Mouse (Mus musculus) megakaryocyte, embryonic 14.5 days (primary cell): ENCODE data around the gene Dnajb8. TPM values are rescaled to one million over a fixed set of nuclear protein-coding genes. Genes with fewer than 3 reads are reported as not detected.

ENCODE experiments used
- H3K27me3 ChIP-seq: replicated peaks from 2 replicates; pipeline ENCODE3; 2012; ENCODE audit warnings: inconsistent platforms
- H3K36me3 ChIP-seq: replicated peaks from 2 replicates; pipeline ENCODE3; 2012; ENCODE audit warnings: low read length, inconsistent platforms, mixed read lengths
- H3K4me1 ChIP-seq: 2 replicates; pipeline ENCODE4 v1.6.1; 2012; ENCODE audit warnings: inconsistent platforms
- H3K4me3 ChIP-seq: replicated peaks from 2 replicates; pipeline ENCODE3; 2012; ENCODE audit warnings: moderate library complexity, mild to moderate bottlenecking, inconsistent platforms
- H3K9me3 ChIP-seq: 2 replicates; pipeline ENCODE4 v1.6.1; 2012; ENCODE audit warnings: inconsistent platforms
- FLI1 ChIP-seq: IDR thresholded peaks from 2 replicates; pipeline ENCODE4 v1.6.1; 2012; ENCODE audit warnings: low read length, inconsistent platforms, mixed read lengths
- GATA1 ChIP-seq: IDR thresholded peaks from 3 replicates; pipeline ENCODE4 v1.6.1; 2012; ENCODE audit warnings: mixed read lengths, low read length, inconsistent platforms, borderline replicate concordance
- polyA plus RNA-seq: library from polyadenylated mRNA; stranded (reverse); fragments of >175 nt; gene quantifications from 2 replicates; pipeline ENCODE4 v1.2.3, GENCODE M21; 2012; ENCODE audit warnings: low replicate concordance; ENCODE audit not compliant: insufficient read depth

The Dnajb8 gene
- polyA plus RNA-seq, 1 experiment: not detected

GRCm38 (mm10) chr6:88192756-88193155 lies 29.3 kb upstream of the Dnajb8 start:
- H3K4me1 ChIP-seq: peaks cover 71% of the 10 kb centered on the region
- no peak for TF ChIP-seq FLI1
- TF ChIP-seq GATA1: no peak
- H3K9me3 ChIP-seq: no peaks in the 10 kb centered on the region
- H3K4me3 ChIP-seq: no peak overlapping the region
- H3K36me3 ChIP-seq: peaks cover 27% of the 10 kb centered on the region
- H3K27me3 ChIP-seq: peaks cover 89% of the 10 kb centered on the region

DNA sequence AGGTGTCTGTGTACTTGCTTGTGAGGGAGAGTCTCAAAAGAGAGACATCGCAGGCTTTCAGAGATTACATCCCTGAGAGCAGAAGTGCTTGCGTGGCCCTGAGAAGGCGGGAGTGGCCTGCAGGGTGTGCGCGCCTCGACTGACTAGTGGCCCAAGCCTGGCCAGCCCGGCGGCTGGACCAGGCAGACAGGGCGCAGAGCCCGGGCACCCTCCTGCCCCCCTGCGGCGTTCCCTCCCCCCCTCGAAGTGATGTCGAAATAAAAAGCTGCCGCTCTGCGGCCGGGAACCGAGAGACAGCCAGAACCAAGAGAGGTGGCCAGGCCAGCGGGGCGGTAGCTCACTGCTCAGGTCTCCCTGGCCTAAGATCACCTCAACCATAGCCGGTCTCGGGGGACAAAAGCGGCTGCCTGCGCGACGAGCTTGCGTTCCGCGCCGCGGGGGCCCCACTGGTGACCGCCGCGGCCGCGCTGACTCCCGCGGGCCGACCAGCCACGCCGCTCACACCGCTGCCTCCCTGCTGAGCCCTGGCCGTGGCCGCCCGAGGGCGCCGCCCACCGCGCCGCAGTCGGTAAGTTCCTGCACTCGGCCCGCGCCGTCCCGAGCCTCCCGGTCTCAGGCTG lies 28.5 kb upstream of the Dnajb8 start, which contains the start of gene Gata2:
Gene Gata2, plus strand, starts transcription at position 459 of the 620 bp plus-strand sequence.
- Histone ChIP-seq H3K4me3 (peak within 1 kb of the TSS; percentile 97), H3K36me3 (peaks cover 19% of the 10 kb centered on the region), H3K4me1 (peaks cover 78% of the 10 kb centered on the region), H3K9me3 (no peaks in the 10 kb centered on the region), H3K27me3 (peaks cover 89% of the 10 kb centered on the region)
- TF ChIP-seq FLI1: no peak
- no peak for TF ChIP-seq GATA1

DNA sequence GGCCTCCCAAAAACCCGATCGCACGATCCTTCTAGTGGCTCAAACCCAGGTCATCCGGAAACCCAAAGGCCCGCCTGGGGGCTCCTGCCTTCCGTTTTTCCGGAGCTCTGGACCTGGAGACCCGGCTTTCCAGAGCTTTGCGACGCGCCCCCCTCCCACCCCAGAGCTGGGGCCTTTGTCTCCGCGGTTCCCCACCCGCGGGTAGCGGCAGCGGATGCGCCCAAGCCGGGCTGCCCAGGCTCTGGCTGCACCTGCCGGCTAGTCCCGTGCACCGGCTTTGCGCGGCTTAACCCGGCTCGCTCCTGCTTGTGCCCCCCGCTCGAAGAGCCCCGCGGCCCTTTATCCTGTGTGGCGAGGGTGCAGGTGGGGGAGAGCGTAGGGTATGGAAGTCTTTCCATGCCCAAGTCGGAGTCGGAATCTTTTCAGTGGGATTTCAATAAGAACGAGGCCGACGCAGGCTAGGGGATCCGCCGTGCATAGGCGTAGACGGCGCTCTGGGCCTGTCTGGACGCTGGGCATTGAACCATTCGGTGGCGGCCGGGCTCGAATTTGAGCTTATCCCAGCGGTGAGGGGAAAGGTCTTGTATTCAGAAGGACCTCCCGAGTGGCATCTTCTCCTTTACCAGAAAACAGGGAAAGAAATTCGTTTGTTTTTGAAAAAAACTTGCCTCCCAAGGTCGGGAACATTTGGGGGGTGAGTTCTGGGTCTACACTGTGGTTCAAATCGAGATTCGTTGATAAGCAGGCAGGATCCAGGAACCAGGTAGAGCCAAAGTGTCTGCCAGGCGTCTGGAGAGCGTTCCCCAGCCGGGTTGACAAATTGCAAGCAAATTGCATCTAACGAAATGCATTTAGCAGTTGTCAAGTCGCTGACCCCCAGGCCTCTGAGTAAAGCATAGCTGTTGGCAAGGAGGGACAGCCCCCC lies 27.8 kb upstream of the Dnajb8 start:
- Histone ChIP-seq H3K9me3 (no peaks in the 10 kb centered on the region), H3K36me3 (peaks cover 14% of the 10 kb centered on the region), H3K27me3 (peaks cover 91% of the 10 kb centered on the region), H3K4me1 (peaks cover 83% of the 10 kb centered on the region), H3K4me3 (peak overlapping the region; percentile 97)
- no peak for TF ChIP-seq GATA1
- TF ChIP-seq FLI1: no peak

DNA sequence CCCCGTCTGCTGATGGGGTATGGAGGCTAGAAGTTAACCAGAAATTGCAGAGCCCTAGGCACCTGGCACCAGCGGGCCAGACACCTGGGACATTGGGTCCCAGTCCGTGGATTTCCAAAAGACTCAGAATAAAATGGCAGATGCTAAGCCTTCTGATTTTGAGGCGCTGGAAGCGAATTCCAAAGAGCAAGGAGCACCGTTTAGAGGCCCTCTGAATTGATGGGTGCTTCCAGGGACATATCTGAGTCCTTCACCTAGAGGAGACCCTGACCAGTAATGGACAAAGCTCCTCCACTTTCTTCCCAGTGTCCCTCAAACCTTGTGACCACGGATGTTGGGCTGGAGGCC lies 27.1 kb upstream of the Dnajb8 start:
- Histone ChIP-seq H3K9me3 (no peaks in the 10 kb centered on the region), H3K36me3 (peaks cover 13% of the 10 kb centered on the region), H3K4me1 (peaks cover 83% of the 10 kb centered on the region), H3K4me3 (peak overlapping the region; percentile 97), H3K27me3 (peaks cover 92% of the 10 kb centered on the region)
- TF ChIP-seq GATA1 (no peak), FLI1 (no peak)

DNA sequence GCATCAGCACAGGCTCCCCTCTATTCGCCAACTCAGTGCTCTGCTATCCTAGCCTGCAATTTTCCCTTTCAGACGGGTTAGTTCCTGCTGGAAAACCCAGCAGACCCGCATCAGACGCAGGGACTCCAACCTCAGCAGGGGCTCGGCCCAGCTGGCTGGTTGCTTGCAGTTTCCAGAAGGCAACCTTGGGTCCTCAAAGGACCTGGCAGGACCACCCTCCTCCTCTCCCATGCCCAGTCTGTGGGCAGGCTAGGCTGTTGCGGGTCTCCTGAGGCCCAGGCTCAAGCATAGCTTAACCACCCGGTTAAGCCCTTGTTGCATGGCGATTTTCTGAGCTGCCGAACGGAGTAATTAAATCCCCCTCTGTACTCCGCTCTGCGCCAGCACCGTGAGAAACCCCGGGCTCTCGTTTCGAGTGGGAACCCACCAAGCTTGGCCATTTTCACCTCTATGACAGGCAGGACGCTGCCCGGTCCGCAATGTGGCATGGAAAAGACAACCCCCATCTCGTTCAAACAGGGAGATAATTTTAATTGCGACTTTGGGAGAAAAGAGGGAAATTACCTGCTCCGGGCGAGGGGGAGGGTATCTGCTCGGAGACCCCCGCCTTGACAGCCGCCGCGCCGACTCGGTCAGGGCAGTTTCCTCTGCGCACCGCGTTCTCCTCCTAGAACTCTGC lies 25.9 kb upstream of the Dnajb8 start:
- Histone ChIP-seq H3K4me3 (peak overlapping the region; percentile 97), H3K36me3 (peaks cover 16% of the 10 kb centered on the region), H3K4me1 (peaks cover 91% of the 10 kb centered on the region), H3K9me3 (no peaks in the 10 kb centered on the region), H3K27me3 (peaks cover 95% of the 10 kb centered on the region)
- TF ChIP-seq FLI1: no peak
- TF ChIP-seq GATA1: no peak

DNA sequence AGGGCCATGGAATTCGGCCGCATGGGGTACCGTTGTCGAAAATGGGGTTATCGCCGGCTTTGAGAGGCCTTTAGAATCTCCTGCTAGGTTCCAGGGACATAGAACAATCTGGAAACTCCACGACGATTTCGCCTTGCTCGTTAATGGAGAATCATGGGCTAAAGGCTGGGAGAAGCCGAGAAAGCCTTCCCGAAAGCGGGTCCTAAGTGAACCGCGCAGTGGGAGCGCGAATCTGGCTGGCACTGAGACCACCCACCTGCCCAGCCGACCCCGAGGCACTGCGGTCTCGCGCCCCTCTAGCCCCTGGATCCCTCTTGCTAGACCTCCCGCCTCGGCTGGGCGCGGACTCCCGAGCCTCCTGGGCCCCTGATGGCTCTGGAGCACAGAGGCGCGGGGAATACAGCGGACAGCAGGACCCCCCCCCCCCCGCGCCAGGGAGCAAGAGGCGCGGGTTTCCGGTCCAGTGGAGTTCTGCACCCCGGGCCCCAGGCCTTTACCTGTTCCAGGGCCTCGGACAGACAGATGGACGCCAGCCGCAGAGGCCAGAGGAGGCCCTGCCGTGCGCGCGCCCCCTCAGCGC lies 25.2 kb upstream of the Dnajb8 start:
- Histone ChIP-seq H3K4me3 (peak overlapping the region; percentile 97), H3K36me3 (peaks cover 22% of the 10 kb centered on the region), H3K9me3 (no peaks in the 10 kb centered on the region), H3K4me1 (peaks cover 95% of the 10 kb centered on the region), H3K27me3 (peaks cover 95% of the 10 kb centered on the region)
- TF ChIP-seq GATA1 (no peak), FLI1 (no peak)

GRCm38 (mm10) chr6:88197313-88198069 lies 24.6 kb upstream of the Dnajb8 start:
- Histone ChIP-seq H3K4me1 (peaks cover 96% of the 10 kb centered on the region), H3K27me3 (peaks cover 88% of the 10 kb centered on the region), H3K36me3 (peaks cover 28% of the 10 kb centered on the region), H3K9me3 (no peaks in the 10 kb centered on the region), H3K4me3 (peak overlapping the region; percentile 97)
- TF ChIP-seq GATA1 (no peak), FLI1 (no peak)

DNA sequence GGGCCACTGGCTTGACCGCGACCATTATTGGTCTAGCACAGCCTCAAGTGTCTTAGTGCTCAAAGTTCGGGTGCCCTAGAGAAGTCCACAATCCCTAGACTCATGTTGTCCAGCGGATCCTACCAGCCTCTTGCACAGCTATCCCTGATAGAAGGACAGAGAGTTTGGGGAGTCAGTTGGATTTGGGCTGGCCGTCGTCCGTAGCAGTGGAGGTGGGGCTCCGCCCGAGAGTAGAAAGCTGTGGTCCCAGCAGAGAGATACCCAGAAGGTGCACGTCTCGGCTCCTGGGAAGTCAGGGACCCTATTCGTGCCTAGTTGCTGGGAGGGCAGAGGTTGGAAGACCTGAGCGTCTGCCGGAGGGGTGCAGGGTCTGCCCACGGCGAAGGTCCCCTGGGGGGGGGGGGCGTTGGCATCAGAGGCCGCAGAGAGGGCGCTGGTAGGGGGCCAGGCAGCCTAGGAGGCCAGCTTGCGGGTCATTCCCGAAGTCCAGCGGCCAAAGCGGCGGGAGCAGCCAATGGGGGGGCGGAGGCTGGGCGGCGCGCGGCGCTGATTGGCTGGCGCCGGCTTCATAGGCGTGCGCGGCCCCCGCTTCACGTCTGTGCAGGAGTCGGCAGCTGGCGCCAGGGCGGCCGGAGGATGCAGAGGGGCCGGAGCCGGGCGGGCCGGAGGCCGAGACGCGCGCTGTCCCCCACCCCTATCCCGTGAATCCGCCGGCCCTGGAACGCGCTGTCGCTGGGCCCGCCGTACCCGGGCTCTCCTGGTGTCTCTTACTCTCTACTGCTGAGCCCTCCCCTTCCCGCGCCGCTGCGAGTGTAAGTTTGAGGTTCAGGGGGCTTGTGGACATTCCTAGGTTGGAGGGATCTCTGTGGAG lies 23.8 kb upstream of the Dnajb8 start:
- Histone ChIP-seq H3K9me3 (no peaks in the 10 kb centered on the region), H3K4me1 (peaks cover 95% of the 10 kb centered on the region), H3K36me3 (peaks cover 29% of the 10 kb centered on the region), H3K27me3 (peaks cover 80% of the 10 kb centered on the region), H3K4me3 (peak overlapping the region; percentile 97)
- TF ChIP-seq GATA1 (no peak), FLI1 (no peak)
